Comparison of ENCODE assay signal across 1 mouse cellular context in genomic region chr5:115069611-115070010, GRCm38 (mm10).
A peak's percentile ranks its signal among the peaks of the same experiment; 100 is the strongest.
TF ChIP-seq lines count a peak whose summit lies in the region.

No protein-coding gene starts in this region.

TF ChIP-seq in MEL, 35 proteins besides CTCF, POLR2A, EP300 and RAD21:
- 0 out of 2 replicates have a peak, but pooled peaks have one; percentile 29 for TF ChIP-seq ZKSCAN1 (IDR thresholded peaks at IDR 0.05; ENCODE audit: low read depth, low read length)
- TF ChIP-seq NELFE (IDR thresholded peaks at IDR 0.05; ENCODE audit: low read depth, low read length) = no peak
